8 mouse cellular contexts compared by ENCODE assay signal in genomic region chr4:24898636-24899035, GRCm38 (mm10). TPM values are rescaled to one million over a fixed set of nuclear protein-coding genes. Genes with fewer than 3 reads are reported as not detected.
DNase-seq lines count a peak whose midpoint lies in the region; ATAC-seq and TF ChIP-seq lines count a peak whose summit lies in the region.

No protein-coding gene starts in this region.

- WGBS in kidney, adult 2 months = 17% methylated on average over 8 of the region's 8 CpGs
- 27% methylated on average over 8 of the region's 8 CpGs for WGBS in forebrain, embryonic 15.5 days
- 19% methylated on average over 8 of the region's 8 CpGs for WGBS in limb, embryonic 13.5 days
- WGBS in small intestine, adult 2 months = 13% methylated on average over 8 of the region's 8 CpGs

- peak overlapping the region; percentile 75 for H3K4me2 ChIP-seq in forebrain, embryonic 15.5 days (replicated peaks)
- H3K4me2 ChIP-seq in limb, embryonic 13.5 days (replicated peaks) = peak overlapping the region; percentile 78

- no peaks in the 10 kb centered on the region; the same call in 1 of the 2 replicates for H3K36me3 ChIP-seq in kidney, adult 2 months (ENCODE audit: control insufficient read depth, insufficient read depth, low read length)
- peaks cover 0 to 2% of the 10 kb centered on the region in 2 experiments; a peak in 2 of 4 replicates for H3K36me3 ChIP-seq in MEL (ENCODE audit: control insufficient read depth in 1 of 2, insufficient read depth in 2 of 2, low read length in 2 of 2)
- peaks cover 23% of the 10 kb centered on the region for H3K36me3 ChIP-seq in forebrain, embryonic 15.5 days
- H3K36me3 ChIP-seq in limb, embryonic 13.5 days = peaks cover 28% of the 10 kb centered on the region
- H3K36me3 ChIP-seq in small intestine, adult 2 months (ENCODE audit: control insufficient read depth, insufficient read depth, low read length) = peaks cover 16% of the 10 kb centered on the region

- H3K4me1 ChIP-seq in kidney, adult 2 months (ENCODE audit: control insufficient read depth, insufficient read depth, low read length) = peaks cover 3% of the 10 kb centered on the region
- peaks cover 2 to 5% of the 10 kb centered on the region in 2 experiments for H3K4me1 ChIP-seq in MEL (ENCODE audit: control insufficient read depth in 1 of 2, insufficient read depth in 2 of 2, low read length in 2 of 2)
- H3K4me1 ChIP-seq in forebrain, embryonic 15.5 days = peaks cover 14% of the 10 kb centered on the region
- peaks cover 12% of the 10 kb centered on the region for H3K4me1 ChIP-seq in limb, embryonic 13.5 days
- H3K4me1 ChIP-seq in small intestine, adult 2 months (ENCODE audit: control insufficient read depth, insufficient read depth, insufficient read length, low read length) = 0 out of 2 replicates have a peak, but pooled peaks cover 2% of the 10 kb centered on the region

- no peak overlapping the region for H3K27ac ChIP-seq in kidney, adult 2 months (ENCODE audit: insufficient read depth, low read depth, low read length)
- peak overlapping the region; percentile 40 for H3K27ac ChIP-seq in MEL (ENCODE audit: control insufficient read depth, low read depth, low read length)
- H3K27ac ChIP-seq in forebrain, embryonic 15.5 days (replicated peaks) = no peak overlapping the region
- no peak overlapping the region for H3K27ac ChIP-seq in limb, embryonic 13.5 days
- H3K27ac ChIP-seq in small intestine, adult 2 months (ENCODE audit: insufficient read depth, low read depth, low read length) = no peak overlapping the region

- ATAC-seq in forebrain, embryonic 15.5 days (replicated peaks) = no peak
- no peak for ATAC-seq in limb, embryonic 13.5 days (ENCODE audit: low FRiP score, low read depth)

- TF ChIP-seq POLR2A in kidney, adult 2 months (IDR thresholded peaks at IDR 0.05; ENCODE audit: low read depth, low read length) = no peak
- no peak for TF ChIP-seq POLR2A in MEL (IDR thresholded peaks at IDR 0.05; ENCODE audit: control insufficient read depth in 1 of 2, insufficient read depth in 1 of 2, low read depth in 1 of 2, low read length in 2 of 2, poor library complexity in 1 of 2)
- TF ChIP-seq POLR2A in small intestine, adult 2 months (IDR thresholded peaks at IDR 0.05; ENCODE audit: low read depth, low read length) = no peak

- no peak for TF ChIP-seq EP300 in MEL (IDR thresholded peaks at IDR 0.05; ENCODE audit: low read depth in 1 of 2, low read length in 2 of 2)

- H3K27me3 ChIP-seq in kidney, adult 2 months (replicated peaks; ENCODE audit: control insufficient read depth, insufficient read depth, low read length) = no peaks in the 10 kb centered on the region
- no peaks in the 10 kb centered on the region for H3K27me3 ChIP-seq in MEL (ENCODE audit: control insufficient read depth in 1 of 2, insufficient read depth in 2 of 2, low read length in 2 of 2)
- no peaks in the 10 kb centered on the region for H3K27me3 ChIP-seq in forebrain, embryonic 15.5 days
- H3K27me3 ChIP-seq in limb, embryonic 13.5 days = no peaks in the 10 kb centered on the region
- no peaks in the 10 kb centered on the region for H3K27me3 ChIP-seq in small intestine, adult 2 months (ENCODE audit: control insufficient read depth, insufficient read depth, low read length)

- peaks cover 18% of the 10 kb centered on the region for H3K79me2 ChIP-seq in MEL (ENCODE audit: control insufficient read depth, insufficient read depth, low read length, poor library complexity)

- H3K4me3 ChIP-seq in kidney, adult 2 months (ENCODE audit: insufficient read depth, low read depth, low read length) = peak overlapping the region; percentile 87
- peak overlapping the region; percentile 71 to 81 for H3K4me3 ChIP-seq in MEL (ENCODE audit: control insufficient read depth in 1 of 2, insufficient read depth in 1 of 2, low read depth in 2 of 2, low read length in 2 of 2)
- peak overlapping the region; percentile 67 for H3K4me3 ChIP-seq in forebrain, embryonic 15.5 days
- H3K4me3 ChIP-seq in limb, embryonic 13.5 days = peak overlapping the region; percentile 84
- H3K4me3 ChIP-seq in small intestine, adult 2 months (ENCODE audit: low read depth, low read length) = peak overlapping the region; percentile 41

- TF ChIP-seq CTCF in kidney, adult 2 months (conservative IDR thresholded peaks at IDR 0.05; ENCODE audit: insufficient read depth, insufficient read length, low read depth, low read length) = no peak
- no peak for TF ChIP-seq CTCF in MEL (IDR thresholded peaks at IDR 0.05 in 2 of 3, conservative IDR thresholded peaks at IDR 0.05 in 1 of 3; ENCODE audit: control insufficient read depth in 1 of 3, insufficient read depth in 1 of 3, low read depth in 2 of 3, low read length in 3 of 3, poor library complexity in 1 of 3, severe bottlenecking in 1 of 3)
- TF ChIP-seq CTCF in small intestine, adult 2 months (IDR thresholded peaks at IDR 0.05; ENCODE audit: extremely low read depth, insufficient read length, insufficient replicate concordance, low read depth, low read length) = no peak

- DNase-seq in kidney, adult 2 months = peak; percentile 13
- no peak for DNase-seq in kidney, adult 18-20 months
- DNase-seq in MEL (ENCODE audit: low read depth, low spot score) = peak; percentile 43
- DNase-seq in gastrocnemius, adult 8-10 months (ENCODE audit: low spot score in 2 of 2) = no peak
- no peak for DNase-seq in adrenal gland, postnatal 25 days

- H3K9ac ChIP-seq in MEL (ENCODE audit: control insufficient read depth, low read depth, low read length, poor library complexity, severe bottlenecking) = peak overlapping the region; percentile 81
- peak overlapping the region; percentile 66 for H3K9ac ChIP-seq in forebrain, embryonic 15.5 days (replicated peaks)
- peak overlapping the region; percentile 85 for H3K9ac ChIP-seq in limb, embryonic 13.5 days

- H3K9me3 ChIP-seq in MEL (replicated peaks; ENCODE audit: insufficient read depth, low read length) = no peaks in the 10 kb centered on the region
- no peaks in the 10 kb centered on the region for H3K9me3 ChIP-seq in forebrain, embryonic 15.5 days
- H3K9me3 ChIP-seq in limb, embryonic 13.5 days = no peaks in the 10 kb centered on the region

- TF ChIP-seq RAD21 in MEL (IDR thresholded peaks at IDR 0.05; ENCODE audit: low read depth, low read length) = no peak

TF ChIP-seq in MEL, 35 proteins besides CTCF, POLR2A, EP300 and RAD21:
- TF ChIP-seq TAL1 (IDR thresholded peaks at IDR 0.05; ENCODE audit: low read length) = no peak
- no peak for TF ChIP-seq MEF2A (IDR thresholded peaks at IDR 0.05; ENCODE audit: extremely low read depth, insufficient replicate concordance, low read depth, low read length, poor library complexity, severe bottlenecking)
- TF ChIP-seq NELFE (IDR thresholded peaks at IDR 0.05; ENCODE audit: low read depth, low read length) = no peak
- TF ChIP-seq NRF1 (IDR thresholded peaks at IDR 0.05; ENCODE audit: insufficient read depth, low read depth, low read length, poor library complexity, severe bottlenecking) = no peak

RNA-seq across cellular contexts. Expression of gene Ndufaf4, which starts 0.8 kb away (rescaled TPM):
- polyA plus RNA-seq in kidney, adult 2 months (2012; rRNA removed) = 4.5 and 5.9 TPM in 2 replicates
- total RNA-seq in MEL (2012; rRNA removed) = 33.0 and 47.5 TPM in 2 replicates
- 10 to 100 TPM in 1 of 2 experiments, not detected in 1; 69.3 TPM for polyA plus RNA-seq in MEL (2012; ENCODE audit: insufficient read depth in 1 of 2, insufficient read length in 2 of 2, low read depth in 1 of 2, low replicate concordance in 2 of 2, missing spikeins in 1 of 2)
- 52.8 and 55.3 TPM in 2 replicates for polyA plus RNA-seq in forebrain, embryonic 15.5 days (2015; fragmentation: Nextera tagmentation; extraction: Ambion mirVana)
- polyA plus RNA-seq in limb, embryonic 13.5 days (2015; fragmentation: Nextera tagmentation; extraction: Ambion mirVana) = 50.2 and 50.7 TPM in 2 replicates
- 0.86 and 1.3 TPM in 2 replicates for polyA plus RNA-seq in small intestine, adult 2 months (2012; rRNA removed)
- total RNA-seq in gastrocnemius, adult 8-10 months (2022) = 10 to 100 TPM; 36.7 to 43.3 (median 43.1) TPM
- total RNA-seq in adrenal gland, postnatal 25 days (2021) = 27.7 and 27.8 TPM in 2 replicates

RNA-seq across cellular contexts. Expression of gene Klhl32, which starts 47.7 kb away (rescaled TPM):
- polyA plus RNA-seq in kidney, adult 2 months (2012; rRNA removed) = 1.9 and 2.1 TPM in 2 replicates
- total RNA-seq in MEL (2012; rRNA removed) = not detected in 2 replicates
- polyA plus RNA-seq in MEL (2012; ENCODE audit: insufficient read depth in 1 of 2, insufficient read length in 2 of 2, low read depth in 1 of 2, low replicate concordance in 2 of 2, missing spikeins in 1 of 2) = under 1 TPM in 1 of 2 experiments, not detected in 1; 0.03 TPM
- polyA plus RNA-seq in forebrain, embryonic 15.5 days (2015; fragmentation: Nextera tagmentation; extraction: Ambion mirVana) = 19.0 and 23.0 TPM in 2 replicates
- polyA plus RNA-seq in limb, embryonic 13.5 days (2015; fragmentation: Nextera tagmentation; extraction: Ambion mirVana) = 4.9 and 5.3 TPM in 2 replicates
- 0.51 and 0.52 TPM in 2 replicates for polyA plus RNA-seq in small intestine, adult 2 months (2012; rRNA removed)
- total RNA-seq in gastrocnemius, adult 8-10 months (2022) = under 1 TPM in 3 of 4 experiments, not detected in 1; 0.07 to 0.17 (median 0.11) TPM
- total RNA-seq in adrenal gland, postnatal 25 days (2021) = 3.4 and 5.9 TPM in 2 replicates

Comparison
In these comparisons a context has a peak if more than half of its experiments do, and no peak if none do; other contexts are left out.
1. DNase-seq: peak in kidney, adult 2 months (single experiment) and MEL (single experiment); none in kidney, adult 18-20 months (single experiment), gastrocnemius, adult 8-10 months (0 of 2) and adrenal gland, postnatal 25 days (single experiment).
2. Peak in every context shown above with its lines, with median percentiles within 50 percentile points of each other: H3K4me3 ChIP-seq and H3K9ac ChIP-seq.